Comparison of ENCODE assay signal across 7 mouse cellular contexts in genomic region chr1:75505956-75506831, GRCm38 (mm10). TPM values are rescaled to one million over a fixed set of nuclear protein-coding genes. Genes with fewer than 3 reads are reported as not detected.
DNase-seq lines count a peak whose midpoint lies in the region; ATAC-seq and TF ChIP-seq lines count a peak whose summit lies in the region.

TSS of gene Obsl1 (minus strand) at chr1:75506452.

- H3K9ac ChIP-seq in hindbrain, embryonic 14.5 days, result peak within 1 kb of the TSS; percentile 89
- peak within 1 kb of the TSS; percentile 95 for H3K9ac ChIP-seq in limb, embryonic 12.5 days (replicated peaks)
- peak within 1 kb of the TSS; percentile 93 for H3K9ac ChIP-seq in midbrain, postnatal 0 days (replicated peaks; ENCODE audit: low read length, poor library complexity, severe bottlenecking)

- WGBS in hindbrain, embryonic 14.5 days, result under 1% methylated on average over 52 of the region's 65 CpGs
- WGBS in limb, embryonic 12.5 days, result under 1% methylated on average over 45 of the region's 65 CpGs
- WGBS in midbrain, postnatal 0 days, result under 1% methylated on average over 62 of the region's 65 CpGs

- peak within 1 kb of the TSS; percentile 82 for H3K4me3 ChIP-seq in gastrocnemius, adult 2 months
- peak within 1 kb of the TSS; percentile 87 for H3K4me3 ChIP-seq in hindbrain, embryonic 14.5 days (replicated peaks; ENCODE audit: low read length)
- peak within 1 kb of the TSS; percentile 73 for H3K4me3 ChIP-seq in limb, embryonic 12.5 days (replicated peaks)
- H3K4me3 ChIP-seq in midbrain, postnatal 0 days (ENCODE audit: low read depth, low read length), result peak within 1 kb of the TSS; percentile 81

- DNase-seq in adipocyte (ENCODE audit: low spot score), result peak; percentile 88
- peak; percentile 74 for DNase-seq in cerebellum, adult 9-11 months
- peak; percentile 84 for DNase-seq in gastrocnemius, adult 2 months
- DNase-seq in hindbrain, embryonic 14.5 days (ENCODE audit: low spot score), result peak; percentile 59
- peak; percentile 75 for DNase-seq in midbrain, postnatal 0 days (ENCODE audit: low spot score)
- DNase-seq in thymus, postnatal 10 days (ENCODE audit: low spot score in 2 of 2), result peak; percentile 27 to 34

- ATAC-seq in hindbrain, embryonic 14.5 days (ENCODE audit: low FRiP score), result peak; percentile 73
- peak; percentile 86 for ATAC-seq in limb, embryonic 12.5 days (ENCODE audit: insufficient number of reproducible peaks, insufficient read depth, low FRiP score, low TSS enrichment, low read depth)
- ATAC-seq in midbrain, postnatal 0 days (ENCODE audit: low FRiP score), result peak; percentile 56

- intact Hi-C loops in gastrocnemius, adult 2 months (cut with DNase I), result loop anchor here (5.0 kb wide), 1 partner anchor 41 kb away; the partner anchor contains the start of gene Slc4a3

- H3K27ac ChIP-seq in gastrocnemius, adult 2 months, result peak within 1 kb of the TSS; percentile 92
- H3K27ac ChIP-seq in hindbrain, embryonic 14.5 days, result peak within 1 kb of the TSS; percentile 95
- H3K27ac ChIP-seq in limb, embryonic 12.5 days, result peak within 1 kb of the TSS; percentile 99
- H3K27ac ChIP-seq in midbrain, postnatal 0 days (ENCODE audit: low read depth, low read length), result peak within 1 kb of the TSS; percentile 92

- no peaks in the 10 kb centered on the region for H3K9me3 ChIP-seq in hindbrain, embryonic 14.5 days (ENCODE audit: control insufficient read depth, low read length)
- no peaks in the 10 kb centered on the region for H3K9me3 ChIP-seq in limb, embryonic 12.5 days
- H3K9me3 ChIP-seq in midbrain, postnatal 0 days (ENCODE audit: low read length), result no peaks in the 10 kb centered on the region

- peaks cover 8% of the 10 kb centered on the region; the same call in 1 of the 2 replicates for H3K36me3 ChIP-seq in hindbrain, embryonic 14.5 days (replicated peaks; ENCODE audit: control insufficient read depth, insufficient read depth)
- peaks cover 28% of the 10 kb centered on the region for H3K36me3 ChIP-seq in limb, embryonic 12.5 days
- peaks cover 7% of the 10 kb centered on the region; the same call in 1 of the 2 replicates for H3K36me3 ChIP-seq in midbrain, postnatal 0 days (ENCODE audit: insufficient read depth, low read length)

- H3K4me1 ChIP-seq in hindbrain, embryonic 14.5 days (replicated peaks; ENCODE audit: control insufficient read depth, insufficient read depth, low read length), result peaks cover 25% of the 10 kb centered on the region
- H3K4me1 ChIP-seq in limb, embryonic 12.5 days (replicated peaks), result peaks cover 40% of the 10 kb centered on the region
- peaks cover 4% of the 10 kb centered on the region; the same call in 1 of the 2 replicates for H3K4me1 ChIP-seq in midbrain, postnatal 0 days (ENCODE audit: insufficient read depth, low read length)

- peak within 1 kb of the TSS; percentile 91 for H3K4me2 ChIP-seq in hindbrain, embryonic 14.5 days (replicated peaks)
- peak within 1 kb of the TSS; percentile 91 for H3K4me2 ChIP-seq in limb, embryonic 12.5 days
- peak within 1 kb of the TSS; percentile 88 for H3K4me2 ChIP-seq in midbrain, postnatal 0 days (ENCODE audit: low read depth, low read length, poor library complexity, severe bottlenecking)

- TF ChIP-seq CTCF in gastrocnemius, adult 2 months (IDR thresholded peaks at IDR 0.05), result no peak
- no peak for TF ChIP-seq CTCF in midbrain, postnatal 0 days (IDR thresholded peaks at IDR 0.05)

- H3K27me3 ChIP-seq in hindbrain, embryonic 14.5 days (ENCODE audit: control insufficient read depth, insufficient read depth, low read length), result 0 out of 2 replicates have a peak, but pooled peaks cover 5% of the 10 kb centered on the region
- peaks cover 17% of the 10 kb centered on the region for H3K27me3 ChIP-seq in limb, embryonic 12.5 days
- no peaks in the 10 kb centered on the region for H3K27me3 ChIP-seq in midbrain, postnatal 0 days (ENCODE audit: insufficient read depth, low read length)

RNA-seq across cellular contexts. Expression of gene Obsl1, which starts in this region (rescaled TPM):
- 10 to 100 TPM; 28.4 to 41.4 TPM for total RNA-seq in gastrocnemius, adult 2 months (2021)
- 22.6 and 25.9 TPM in 2 replicates for polyA plus RNA-seq in hindbrain, embryonic 14.5 days (2014; fragmentation: Nextera tagmentation; extraction: Ambion mirVana)
- 98.3 and 104 TPM in 2 replicates for polyA plus RNA-seq in limb, embryonic 12.5 days (2016; fragmentation: Nextera tagmentation; extraction: Ambion mirVana)
- total RNA-seq in midbrain, postnatal 0 days (2014; rRNA removed), result 40.7 and 45.9 TPM in 2 replicates
- 24.2 TPM in 2 replicates for polyA plus RNA-seq in midbrain, postnatal 0 days (2015; fragmentation: Nextera tagmentation; extraction: Ambion mirVana)

Comparison
In these comparisons a context has a peak if more than half of its experiments do, and no peak if none do; other contexts are left out.
1. Peak in every context shown above with its lines: DNase-seq, ATAC-seq, H3K4me3 ChIP-seq and H3K27ac ChIP-seq.
2. DNase-seq: peak in every context shown above with its lines; median percentile 88 in adipocyte; 84 in gastrocnemius, adult 2 months; 75 in midbrain, postnatal 0 days; 74 in cerebellum, adult 9-11 months; 59 in hindbrain, embryonic 14.5 days; 30 in thymus, postnatal 10 days.